Mouse (Mus musculus) embryo, embryonic 11.5 days (tissue): ENCODE results near the gene Hoxa2.

Experiments
- DNase-seq: peaks from one replicate; pipeline ENCODE4 v3.0.0-alpha.2; 2012; ENCODE audit warnings: low read depth, low spot score

The Hoxa2 gene

GRCm38 (mm10) chr6:52202362-52203120, 37.9 kb upstream of the Hoxa2 start:
- DNase-seq, result no peak

GRCm38 (mm10) chr6:52201269-52201668, 36.6 kb upstream of the Hoxa2 start:
- DNase-seq, result no peak

- DNase-seq, result no peak
Measured at GRCm38 (mm10) chr6:52200751-52201250, 36.2 kb upstream of the Hoxa2 start.

GRCm38 (mm10) chr6:52200073-52200750, 35.6 kb upstream of the Hoxa2 start:
- no peak for DNase-seq

GRCm38 (mm10) chr6:52197271-52197670, 32.6 kb upstream of the Hoxa2 start:
- no peak for DNase-seq

GRCm38 (mm10) chr6:52196811-52197210, 32.2 kb upstream of the Hoxa2 start:
- DNase-seq, result no peak

- no peak for DNase-seq
Measured at GRCm38 (mm10) chr6:52194690-52195089, 30.1 kb upstream of the Hoxa2 start.

GRCm38 (mm10) chr6:52191860-52192550, 27.4 kb upstream of the Hoxa2 start:
- peak; percentile 86 for DNase-seq

- DNase-seq, result no peak
Measured at GRCm38 (mm10) chr6:52190906-52191810, 26.5 kb upstream of the Hoxa2 start, which contains the start of gene Hoxa4. Hoxa4 (minus strand) TSS chr6:52191753.

GRCm38 (mm10) chr6:52190410-52190809, 25.8 kb upstream of the Hoxa2 start:
- no peak for DNase-seq

GRCm38 (mm10) chr6:52189909-52190308, 25.3 kb upstream of the Hoxa2 start:
- no peak for DNase-seq

GRCm38 (mm10) chr6:52189172-52189591, 24.6 kb upstream of the Hoxa2 start:
- no peak for DNase-seq

- DNase-seq, result no peak
Measured at GRCm38 (mm10) chr6:52186500-52186899, 21.9 kb upstream of the Hoxa2 start.

- DNase-seq, result no peak
Measured at GRCm38 (mm10) chr6:52185834-52186233, 21.2 kb upstream of the Hoxa2 start.

GRCm38 (mm10) chr6:52185222-52185621, 20.6 kb upstream of the Hoxa2 start:
- no peak for DNase-seq

- DNase-seq, result no peak
Measured at GRCm38 (mm10) chr6:52184668-52185067, 20.0 kb upstream of the Hoxa2 start.

GRCm38 (mm10) chr6:52183311-52184080, 18.9 kb upstream of the Hoxa2 start:
- no peak for DNase-seq

GRCm38 (mm10) chr6:52182793-52183192, 18.2 kb upstream of the Hoxa2 start:
- DNase-seq, result no peak

GRCm38 (mm10) chr6:52182030-52182429, 17.4 kb upstream of the Hoxa2 start:
- DNase-seq, result no peak

- DNase-seq, result no peak
Measured at GRCm38 (mm10) chr6:52180726-52181125, 16.1 kb upstream of the Hoxa2 start.
